Mouse (Mus musculus): ENCODE measurements around the gene Psma6. TPM values are rescaled to one million over a fixed set of nuclear protein-coding genes. Genes with fewer than 3 reads are reported as not detected.

Gene Psma6
- polyA plus RNA-seq, 1 experiment from 2014 or later = 434 TPM

DNA sequence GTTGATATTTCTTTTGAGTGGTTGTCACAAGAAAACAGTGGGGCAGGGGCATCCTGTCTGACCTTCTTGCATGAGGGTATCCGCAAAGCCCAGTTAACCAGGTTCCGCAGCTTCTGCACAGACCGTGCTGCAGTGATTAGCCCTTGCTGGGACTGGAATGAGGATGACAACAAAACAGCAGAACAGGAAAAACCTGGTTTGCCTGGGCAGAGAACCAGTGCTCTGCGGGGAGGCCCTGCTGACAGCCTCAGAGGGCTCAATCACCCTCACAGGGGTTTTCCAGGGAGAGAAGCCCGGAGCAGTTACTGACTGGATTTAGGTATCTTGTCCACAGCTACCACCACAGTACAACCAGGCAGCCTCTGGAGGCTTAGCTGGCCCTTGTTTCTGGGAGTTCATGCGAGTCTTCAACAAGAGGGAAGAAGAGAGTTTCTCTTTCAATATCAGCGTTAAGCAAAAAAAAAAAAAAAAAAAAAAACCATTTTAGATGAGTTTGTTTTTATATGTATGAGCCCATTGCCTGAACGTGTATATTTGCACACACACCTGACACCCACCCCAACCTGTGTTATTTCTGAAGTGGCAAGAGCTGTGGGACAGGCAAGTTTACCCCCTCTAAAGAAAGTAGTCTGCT lies 49.9 kb downstream of the Psma6 start:
- Histone ChIP-seq H3K27me3 (replicated peaks; ENCODE audit: control insufficient read depth, insufficient read depth, low read length) (no peaks in the 10 kb centered on the region), H3K9ac (replicated peaks; ENCODE audit: low read depth, low read length) (no peak overlapping the region), H3K27ac (ENCODE audit: low read length) (no peak overlapping the region), H3K36me3 (ENCODE audit: control insufficient read depth, insufficient read depth) (no peaks in the 10 kb centered on the region), H3K9me3 (ENCODE audit: control insufficient read depth, low read length) (no peaks in the 10 kb centered on the region), H3K4me2 (ENCODE audit: low read length) (no peak overlapping the region), H3K4me1 (replicated peaks; ENCODE audit: control insufficient read depth, insufficient read depth, low read length) (peaks cover 7% of the 10 kb centered on the region), H3K4me3 (replicated peaks; ENCODE audit: low read length) (no peak overlapping the region)
- WGBS = 43% methylated on average over 8 of the region's 8 CpGs
- no peak for ATAC-seq

DNA sequence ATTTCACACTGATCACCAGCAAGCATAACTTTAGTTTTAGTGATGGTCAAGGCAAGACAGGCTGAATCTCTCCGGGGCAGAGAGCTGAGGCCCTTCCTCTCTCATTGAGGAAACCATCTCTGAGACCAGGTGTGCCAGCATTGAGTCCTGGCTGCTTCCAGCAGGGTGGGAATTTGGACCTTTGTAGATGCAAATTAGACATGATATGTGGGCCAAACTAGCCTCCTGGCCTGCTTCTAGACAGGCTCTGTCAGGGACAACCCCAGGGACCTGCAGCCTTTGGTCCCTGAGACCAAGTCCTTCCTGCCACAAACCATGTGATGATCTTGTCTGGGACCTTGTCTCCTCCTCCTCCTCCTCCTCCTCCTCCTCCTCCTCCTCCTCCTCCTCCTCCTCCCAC lies 51.1 kb downstream of the Psma6 start:
- Histone ChIP-seq H3K27ac (ENCODE audit: low read length) (no peak overlapping the region), H3K36me3 (ENCODE audit: control insufficient read depth, insufficient read depth) (no peaks in the 10 kb centered on the region), H3K4me1 (replicated peaks; ENCODE audit: control insufficient read depth, insufficient read depth, low read length) (peaks cover 8% of the 10 kb centered on the region), H3K9me3 (ENCODE audit: control insufficient read depth, low read length) (no peaks in the 10 kb centered on the region), H3K4me3 (replicated peaks; ENCODE audit: low read length) (no peak overlapping the region), H3K4me2 (ENCODE audit: low read length) (no peak overlapping the region), H3K27me3 (replicated peaks; ENCODE audit: control insufficient read depth, insufficient read depth, low read length) (no peaks in the 10 kb centered on the region), H3K9ac (replicated peaks; ENCODE audit: low read depth, low read length) (no peak overlapping the region)
- WGBS = 60% methylated on average over 1 of the region's 1 CpGs
- ATAC-seq = no peak

DNA sequence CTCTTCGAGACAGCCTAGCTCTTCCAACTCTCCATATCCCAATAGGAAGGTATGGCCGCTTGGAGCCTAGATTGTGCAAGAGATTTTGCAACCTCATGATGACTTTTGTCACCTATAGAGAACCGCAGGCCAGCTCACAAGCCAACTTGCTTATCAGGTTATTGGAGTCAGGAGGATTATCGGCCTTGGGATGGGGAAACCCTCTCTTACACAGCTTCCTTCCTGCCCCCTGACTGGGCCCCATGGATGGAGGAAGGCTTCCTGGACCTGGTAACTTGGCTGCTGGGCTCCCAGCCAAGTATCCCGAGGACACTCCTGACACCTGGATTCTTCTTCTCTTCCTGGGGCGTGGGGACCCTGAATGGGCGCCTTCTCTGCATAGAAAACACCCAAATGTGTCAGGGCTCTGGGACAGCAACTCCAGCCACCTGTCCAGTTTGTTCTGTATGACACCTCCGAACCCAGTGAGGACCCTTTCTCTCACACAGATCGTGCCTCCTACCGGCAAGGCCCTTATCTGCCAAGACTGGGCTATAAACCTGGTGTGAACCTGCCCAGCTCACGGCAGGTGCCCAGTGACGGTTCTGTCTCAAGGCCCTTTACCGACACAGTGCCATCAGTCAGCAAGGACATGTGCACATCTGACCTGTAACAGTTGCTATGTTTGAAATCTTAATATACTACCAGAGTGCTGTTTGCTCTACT lies 53.3 kb downstream of the Psma6 start:
- Histone ChIP-seq H3K4me3 (replicated peaks; ENCODE audit: low read length) (no peak overlapping the region), H3K27me3 (replicated peaks; ENCODE audit: control insufficient read depth, insufficient read depth, low read length) (no peaks in the 10 kb centered on the region), H3K36me3 (ENCODE audit: control insufficient read depth, insufficient read depth) (no peaks in the 10 kb centered on the region), H3K27ac (ENCODE audit: low read length) (no peak overlapping the region), H3K9me3 (ENCODE audit: control insufficient read depth, low read length) (no peaks in the 10 kb centered on the region), H3K9ac (replicated peaks; ENCODE audit: low read depth, low read length) (no peak overlapping the region), H3K4me2 (ENCODE audit: low read length) (no peak overlapping the region), H3K4me1 (replicated peaks; ENCODE audit: control insufficient read depth, insufficient read depth, low read length) (peaks cover 8% of the 10 kb centered on the region)
- WGBS = 80% methylated on average over 13 of the region's 13 CpGs
- ATAC-seq = no peak

DNA sequence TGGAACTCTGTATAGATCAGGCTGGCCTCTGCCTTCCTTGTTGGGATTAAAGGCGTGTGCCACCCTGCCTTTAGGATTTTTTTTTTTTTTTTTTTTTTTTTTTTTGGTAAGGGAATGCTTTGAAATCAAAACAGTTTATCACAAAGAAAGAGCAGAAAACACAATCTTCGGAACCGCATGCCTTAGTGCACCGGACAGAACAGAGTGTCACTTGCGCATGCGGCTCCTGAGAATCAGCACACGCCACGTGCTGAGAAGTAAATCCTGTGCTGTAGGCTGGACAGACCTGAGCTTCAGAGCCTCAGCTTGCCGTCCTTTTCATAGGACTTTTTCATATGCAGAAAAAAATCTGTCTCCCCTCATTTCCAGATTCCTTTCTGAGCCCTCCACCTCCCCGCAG lies 54.0 kb downstream of the Psma6 start:
- H3K27ac ChIP-seq (ENCODE audit: low read length) = no peak overlapping the region
- no peak overlapping the region for H3K4me3 ChIP-seq (replicated peaks; ENCODE audit: low read length)
- peaks cover 10% of the 10 kb centered on the region for H3K4me1 ChIP-seq (replicated peaks; ENCODE audit: control insufficient read depth, insufficient read depth, low read length)
- no peak for ATAC-seq
- no peaks in the 10 kb centered on the region for H3K27me3 ChIP-seq (replicated peaks; ENCODE audit: control insufficient read depth, insufficient read depth, low read length)
- H3K36me3 ChIP-seq (ENCODE audit: control insufficient read depth, insufficient read depth) = no peaks in the 10 kb centered on the region
- H3K9me3 ChIP-seq (ENCODE audit: control insufficient read depth, low read length) = no peaks in the 10 kb centered on the region
- 62% methylated on average over 10 of the region's 10 CpGs for WGBS
- no peak overlapping the region; the same call in 1 of the 2 replicates for H3K9ac ChIP-seq (replicated peaks; ENCODE audit: low read depth, low read length)
- no peak overlapping the region for H3K4me2 ChIP-seq (ENCODE audit: low read length)

DNA sequence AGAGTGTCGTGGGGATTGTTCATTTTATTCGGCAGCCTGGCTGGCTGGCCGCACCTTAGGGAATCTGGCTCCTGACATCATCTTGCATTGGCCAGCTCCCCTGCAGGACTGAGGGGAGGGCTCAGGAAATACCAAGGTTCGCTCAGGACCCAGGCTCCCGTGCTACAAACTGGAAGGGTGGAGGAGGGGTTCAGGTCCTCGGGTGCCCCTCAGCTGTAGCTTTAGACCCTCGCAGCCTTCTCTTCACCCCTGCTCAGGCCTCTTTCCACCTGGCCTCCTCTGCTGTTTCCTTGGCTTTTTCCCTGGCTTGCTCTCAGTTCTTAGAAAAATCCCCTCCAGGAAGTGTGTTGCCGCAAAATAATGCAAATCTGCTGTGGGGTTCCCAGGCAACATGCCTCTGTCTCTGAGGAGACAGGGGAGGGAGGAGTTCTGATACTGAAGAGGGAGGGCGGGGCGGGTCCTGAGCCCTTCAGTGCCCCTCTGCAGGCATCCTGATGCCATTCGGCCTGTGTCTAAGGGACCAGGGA lies 54.7 kb downstream of the Psma6 start:
- Histone ChIP-seq H3K27ac (ENCODE audit: low read length) (no peak overlapping the region), H3K4me1 (replicated peaks; ENCODE audit: control insufficient read depth, insufficient read depth, low read length) (peaks cover 13% of the 10 kb centered on the region), H3K9me3 (ENCODE audit: control insufficient read depth, low read length) (no peaks in the 10 kb centered on the region), H3K27me3 (replicated peaks; ENCODE audit: control insufficient read depth, insufficient read depth, low read length) (no peaks in the 10 kb centered on the region), H3K9ac (replicated peaks; ENCODE audit: low read depth, low read length) (peak overlapping the region; percentile 36; the same call in 1 of the 2 replicates), H3K4me3 (replicated peaks; ENCODE audit: low read length) (0 out of 2 replicates have a peak overlapping the region, but pooled peaks have one; percentile 8), H3K36me3 (ENCODE audit: control insufficient read depth, insufficient read depth) (no peaks in the 10 kb centered on the region), H3K4me2 (ENCODE audit: low read length) (peak overlapping the region; percentile 41)
- WGBS = 5% methylated on average over 11 of the region's 11 CpGs
- peak; percentile 62 for ATAC-seq

DNA sequence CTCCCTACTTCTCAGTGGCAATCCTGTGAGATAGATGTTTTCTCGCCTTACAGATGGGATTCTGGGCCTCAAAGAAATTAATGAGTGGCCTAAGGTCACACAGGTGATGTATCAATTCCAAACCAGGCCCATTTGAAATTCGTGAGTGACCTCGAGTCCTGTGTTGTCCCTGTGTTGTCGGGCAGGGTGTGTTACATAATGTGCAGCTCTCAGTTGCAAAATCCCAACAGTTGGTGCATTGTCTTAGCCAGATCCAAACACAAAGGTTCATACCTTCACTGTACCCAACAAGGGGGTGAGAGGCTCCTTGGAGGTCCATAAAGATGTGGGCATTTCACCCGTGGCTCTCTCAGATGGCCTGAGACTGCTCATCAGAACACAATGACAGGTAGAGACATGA lies 56.4 kb downstream of the Psma6 start:
- H3K4me2 ChIP-seq (ENCODE audit: low read length) = no peak overlapping the region
- H3K9ac ChIP-seq (replicated peaks; ENCODE audit: low read depth, low read length) = no peak overlapping the region
- ATAC-seq = no peak
- H3K4me3 ChIP-seq (replicated peaks; ENCODE audit: low read length) = no peak overlapping the region
- H3K27ac ChIP-seq (ENCODE audit: low read length) = no peak overlapping the region
- no peaks in the 10 kb centered on the region for H3K9me3 ChIP-seq (ENCODE audit: control insufficient read depth, low read length)
- no peaks in the 10 kb centered on the region for H3K36me3 ChIP-seq (ENCODE audit: control insufficient read depth, insufficient read depth)
- peaks cover 13% of the 10 kb centered on the region for H3K4me1 ChIP-seq (replicated peaks; ENCODE audit: control insufficient read depth, insufficient read depth, low read length)
- H3K27me3 ChIP-seq (replicated peaks; ENCODE audit: control insufficient read depth, insufficient read depth, low read length) = no peaks in the 10 kb centered on the region
- WGBS = 84% methylated on average over 5 of the region's 5 CpGs

DNA sequence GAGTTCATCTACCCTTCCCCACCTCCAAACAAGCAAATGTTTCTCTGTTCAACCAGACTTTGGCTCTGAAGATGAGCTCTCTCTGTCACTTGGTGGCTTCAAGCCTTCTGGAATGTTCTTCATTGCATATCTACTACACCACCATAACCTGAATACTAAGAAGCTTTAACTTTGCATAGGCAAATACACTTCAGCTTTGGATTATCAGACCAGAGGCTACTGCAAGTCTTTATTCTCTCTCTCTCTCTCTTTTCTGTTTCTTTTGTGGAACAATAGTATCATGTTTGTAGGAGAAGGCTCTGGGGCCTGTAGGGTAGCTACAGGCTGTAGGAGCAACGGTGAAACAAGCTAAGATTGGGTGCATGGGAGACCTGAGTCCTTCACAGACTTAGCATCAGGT lies 58.2 kb downstream of the Psma6 start:
- no peak overlapping the region for H3K4me2 ChIP-seq (ENCODE audit: low read length)
- WGBS = 90% methylated on average over 1 of the region's 1 CpGs
- no peak overlapping the region for H3K4me3 ChIP-seq (replicated peaks; ENCODE audit: low read length)
- no peaks in the 10 kb centered on the region for H3K27me3 ChIP-seq (replicated peaks; ENCODE audit: control insufficient read depth, insufficient read depth, low read length)
- no peaks in the 10 kb centered on the region for H3K9me3 ChIP-seq (ENCODE audit: control insufficient read depth, low read length)
- H3K9ac ChIP-seq (replicated peaks; ENCODE audit: low read depth, low read length) = no peak overlapping the region
- H3K36me3 ChIP-seq (ENCODE audit: control insufficient read depth, insufficient read depth) = no peaks in the 10 kb centered on the region
- ATAC-seq = no peak
- no peak overlapping the region for H3K27ac ChIP-seq (ENCODE audit: low read length)
- peaks cover 29% of the 10 kb centered on the region for H3K4me1 ChIP-seq (replicated peaks; ENCODE audit: control insufficient read depth, insufficient read depth, low read length)

DNA sequence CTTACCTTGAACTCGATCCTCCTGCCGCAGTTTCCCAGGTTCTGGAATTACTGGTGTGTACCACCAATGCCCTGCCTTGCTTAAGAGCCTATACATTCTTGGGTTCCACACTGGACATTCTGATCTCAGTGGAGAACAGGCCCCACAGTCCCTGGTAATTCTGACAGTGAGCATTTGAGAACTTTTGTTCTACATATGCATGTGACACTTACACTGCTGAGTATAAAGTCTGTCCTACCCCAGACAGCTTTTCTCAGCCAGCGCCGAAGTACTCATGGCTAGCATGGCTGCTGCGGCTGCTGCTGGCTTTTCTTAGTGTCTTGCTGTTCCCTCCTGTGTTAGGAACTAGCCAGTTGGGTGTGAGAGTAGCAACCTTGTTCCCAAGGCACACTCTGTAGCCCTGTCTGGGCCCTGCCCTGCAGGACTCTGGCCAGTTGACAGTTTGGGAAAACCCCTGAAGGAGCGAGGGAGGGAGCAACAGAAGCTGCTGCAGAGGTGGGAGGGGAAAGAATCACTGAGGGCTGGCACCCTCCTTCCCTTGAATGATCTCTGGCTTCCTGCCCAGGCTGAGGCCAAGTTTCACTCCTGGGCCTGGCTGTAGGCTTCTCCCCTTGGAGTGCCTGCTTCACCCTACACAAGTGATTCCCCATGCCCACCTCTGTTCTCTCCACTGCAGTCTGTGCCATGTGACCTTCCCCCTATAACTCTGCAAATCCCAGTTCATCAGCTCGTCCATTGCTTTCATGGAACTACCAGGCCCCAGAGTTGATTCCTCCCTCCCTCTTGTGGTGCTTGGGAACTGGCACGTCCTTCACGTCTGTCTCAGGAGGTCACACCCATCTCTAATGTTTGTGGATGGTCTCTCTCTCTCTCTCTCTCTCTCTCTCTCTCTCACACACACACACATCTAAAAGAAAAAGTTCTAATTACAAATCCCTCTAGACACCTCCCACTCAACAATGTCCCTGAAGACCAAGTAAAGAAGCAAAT lies 59.1 kb downstream of the Psma6 start:
- Histone ChIP-seq H3K4me3 (replicated peaks; ENCODE audit: low read length) (no peak overlapping the region), H3K27me3 (replicated peaks; ENCODE audit: control insufficient read depth, insufficient read depth, low read length) (no peaks in the 10 kb centered on the region), H3K27ac (ENCODE audit: low read length) (no peak overlapping the region), H3K9me3 (ENCODE audit: control insufficient read depth, low read length) (no peaks in the 10 kb centered on the region), H3K36me3 (ENCODE audit: control insufficient read depth, insufficient read depth) (no peaks in the 10 kb centered on the region), H3K4me1 (replicated peaks; ENCODE audit: control insufficient read depth, insufficient read depth, low read length) (peaks cover 32% of the 10 kb centered on the region), H3K4me2 (ENCODE audit: low read length) (no peak overlapping the region), H3K9ac (replicated peaks; ENCODE audit: low read depth, low read length) (no peak overlapping the region)
- no peak for ATAC-seq
- WGBS = 58% methylated on average over 9 of the region's 9 CpGs

DNA sequence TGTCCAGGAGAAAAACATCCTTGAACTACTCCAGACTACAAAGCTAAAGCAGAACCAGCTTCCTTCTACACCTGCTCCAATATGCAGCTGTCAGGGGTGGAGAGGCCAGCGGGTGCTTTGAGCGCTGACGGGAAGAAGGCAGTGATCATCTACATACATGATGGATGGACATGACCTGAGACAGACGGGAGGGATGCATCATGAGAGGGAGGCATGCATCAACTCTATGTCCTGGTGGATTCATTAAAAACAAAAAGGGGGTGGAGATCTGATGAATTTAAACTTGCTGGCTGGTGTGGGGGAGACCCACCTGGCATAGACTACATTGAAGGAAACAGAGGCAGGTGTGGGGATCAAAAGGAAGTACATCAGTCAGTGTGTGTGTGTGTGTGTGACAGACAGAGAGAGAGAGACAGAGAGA lies 60.0 kb downstream of the Psma6 start:
- no peak overlapping the region for H3K4me3 ChIP-seq (replicated peaks; ENCODE audit: low read length)
- 88% methylated on average over 4 of the region's 4 CpGs for WGBS
- no peaks in the 10 kb centered on the region for H3K9me3 ChIP-seq (ENCODE audit: control insufficient read depth, low read length)
- H3K27me3 ChIP-seq (replicated peaks; ENCODE audit: control insufficient read depth, insufficient read depth, low read length) = no peaks in the 10 kb centered on the region
- no peak overlapping the region for H3K27ac ChIP-seq (ENCODE audit: low read length)
- no peak for ATAC-seq
- no peak overlapping the region for H3K9ac ChIP-seq (replicated peaks; ENCODE audit: low read depth, low read length)
- no peaks in the 10 kb centered on the region for H3K36me3 ChIP-seq (ENCODE audit: control insufficient read depth, insufficient read depth)
- no peak overlapping the region for H3K4me2 ChIP-seq (ENCODE audit: low read length)
- H3K4me1 ChIP-seq (replicated peaks; ENCODE audit: control insufficient read depth, insufficient read depth, low read length) = peaks cover 24% of the 10 kb centered on the region
